Mouse (Mus musculus) liver, embryonic 14.5 days (tissue): Measurements from ENCODE around the gene Usp10. TPM values are rescaled to one million over a fixed set of nuclear protein-coding genes. Genes with fewer than 3 reads are reported as not detected.
A peak's percentile ranks its signal among the peaks of the same experiment; 100 is the strongest.

Experiments
- ATAC-seq: fragments of 200-750 bp; cut with Nextera tagmentation; 2 replicates; pipeline ENCODE4 v1.8.0; 2017; ENCODE audit warnings: moderate number of reproducible peaks, mild to moderate bottlenecking, moderate library complexity; ENCODE audit not compliant: insufficient read depth
- DNase-seq, 3 experiments: peaks; one replicate each; pipeline ENCODE4 v3.0.0-alpha.2; 2012 to 2013; ENCODE audit warnings: low read depth in 3 of 3, low spot score in 3 of 3
- H3K27ac ChIP-seq: fragments of 300-500 bp; sonication (generic); 2 replicates; pipeline ENCODE4 v1.5.1; 2014; ENCODE audit warnings: moderate library complexity, mild to moderate bottlenecking, control low read depth, inconsistent platforms
- H3K27me3 ChIP-seq: fragments of 300-500 bp; sonication (generic); 2 replicates; pipeline ENCODE4 v1.6.1; 2014; ENCODE audit warnings: mild to moderate bottlenecking, low read length, moderate library complexity; ENCODE audit not compliant: control insufficient read depth, insufficient read depth
- H3K36me3 ChIP-seq: fragments of 300-500 bp; sonication (generic); replicated peaks from 2 replicates; pipeline ENCODE4 v1.6.1; 2014; ENCODE audit warnings: low read depth; ENCODE audit not compliant: control insufficient read depth, insufficient read depth
- H3K4me1 ChIP-seq, 2 experiments: fragments of 200-500 bp in 1 of 2; fragments of 300-500 bp in 1 of 2; sonication (generic) in 1 of 2; replicated peaks; 2 replicates each; pipeline ENCODE4 v1.6.1; 2012 to 2014; ENCODE audit warnings: antibody characterized with exemption in 1 of 2, inconsistent platforms in 1 of 2, low read length in 1 of 2; ENCODE audit not compliant: control insufficient read depth in 2 of 2, insufficient read depth in 2 of 2
- H3K4me2 ChIP-seq: fragments of 300-500 bp; sonication (generic); 2 replicates; pipeline ENCODE4 v1.6.1; 2014; ENCODE audit warnings: low read depth, mild to moderate bottlenecking, control low read depth, moderate library complexity
- H3K4me3 ChIP-seq, 2 experiments: fragments of 200-500 bp in 1 of 2; fragments of 300-500 bp in 1 of 2; sonication (generic) in 1 of 2; 2 replicates each; pipeline ENCODE4 v1.5.1; 2012 to 2014; ENCODE audit warnings: low read depth in 2 of 2, low read length in 2 of 2, mild to moderate bottlenecking in 2 of 2, control low read depth in 1 of 2, inconsistent platforms in 1 of 2, moderate library complexity in 1 of 2; ENCODE audit not compliant: insufficient read depth in 1 of 2
- H3K9ac ChIP-seq: fragments of 300-500 bp; sonication (generic); replicated peaks from 2 replicates; pipeline ENCODE4 v1.6.1; 2014; ENCODE audit warnings: mild to moderate bottlenecking, control low read depth, moderate library complexity
- H3K9me3 ChIP-seq: fragments of 300-500 bp; sonication (generic); 2 replicates; pipeline ENCODE4 v1.6.1; 2016; ENCODE audit warnings: low read length, mixed read lengths; ENCODE audit not compliant: control insufficient read depth
- CTCF ChIP-seq: IDR thresholded peaks from 2 replicates; pipeline ENCODE4 v1.5.1; 2016; ENCODE audit warnings: antibody characterized with exemption, low read depth, control low read depth
- EP300 ChIP-seq: IDR thresholded peaks from 2 replicates; pipeline ENCODE4 v1.6.1; 2016; ENCODE audit warnings: antibody characterized with exemption, low read depth
- WGBS: fragments of 180-500 bp; shearing (Covaris S2); extraction: QIAGEN DNeasy Blood & Tissue Kit; methylation state at CpG from one replicate; pipeline ENCODE4 v1.1.7; 2014; ENCODE audit not compliant: insufficient replicate concordance; 5-methylcytosine and 5-hydroxymethylcytosine counted together
- polyA plus RNA-seq, 2 experiments: library from polyadenylated mRNA; depleted of rRNA in 1 of 2; stranded (reverse) in 1 of 2; unstranded in 1 of 2; fragments of >200 nt; fragmentation: Nextera tagmentation in 1 of 2; extraction: Ambion mirVana in 1 of 2; gene quantifications; 2 replicates each; pipeline versions ENCODE4 v1.2.1 to v1.2.3; 2012 to 2014

The Usp10 gene
- polyA plus RNA-seq, 2 experiments, result 47.0 to 59.0 TPM

DNA sequence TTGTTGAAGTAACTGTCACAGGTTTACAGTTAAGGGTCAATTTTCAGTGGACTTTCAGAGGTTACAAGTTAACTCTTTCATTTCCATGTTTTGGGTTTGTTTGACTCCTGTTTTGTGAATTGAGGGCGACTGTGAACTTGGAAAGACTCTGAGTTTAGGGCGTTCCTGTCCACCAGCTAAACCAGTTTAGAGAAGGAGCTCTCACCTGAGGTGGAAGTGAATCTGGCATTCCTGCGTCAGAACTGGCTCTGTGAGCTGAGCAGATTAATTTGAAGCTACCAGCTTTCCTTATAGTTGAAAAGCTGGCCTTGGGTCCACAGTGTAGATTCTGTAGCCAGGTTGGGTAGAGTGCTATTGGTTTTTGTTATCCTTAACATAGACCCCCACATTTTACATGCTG, 3.0 kb downstream of the Usp10 start:
- WGBS, result 55% methylated on average over 3 of the region's 3 CpGs
- H3K27me3 ChIP-seq, result no peaks in the 10 kb centered on the region

DNA sequence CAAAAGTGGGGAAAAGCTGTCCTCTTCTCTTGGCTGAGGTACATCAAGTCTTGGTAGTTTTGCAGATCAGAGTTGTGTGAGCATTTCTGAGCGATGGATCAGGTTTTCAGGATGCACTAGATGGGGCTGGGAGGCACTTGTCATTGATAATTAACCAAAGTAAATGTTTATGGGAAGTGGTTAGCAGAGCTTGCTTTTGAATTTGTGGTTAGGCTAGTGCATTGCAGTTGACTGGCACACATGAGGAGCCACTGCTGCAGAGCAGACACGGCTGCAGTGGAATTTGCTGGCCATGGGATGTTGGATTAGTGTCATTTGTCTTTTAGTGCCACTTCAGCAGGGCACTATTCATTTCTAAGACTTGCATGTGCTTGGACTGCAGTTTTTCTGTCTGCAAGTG, 4.0 kb downstream of the Usp10 start:
- no peak for DNase-seq
- Histone ChIP-seq H3K9ac (peak overlapping the region; percentile 38; the same call in 1 of the 2 replicates), H3K36me3 (no peaks in the 10 kb centered on the region; the same call in 1 of the 2 replicates), H3K9me3 (no peaks in the 10 kb centered on the region), H3K4me1 (peaks cover 60 to 68% of the 10 kb centered on the region in 2 experiments), H3K4me3 (peak overlapping the region in 1 of 2 experiments; percentile 92; a peak in 1 of 4 replicates), H3K27me3 (no peaks in the 10 kb centered on the region), H3K27ac (peak overlapping the region; percentile 47), H3K4me2 (peak overlapping the region; percentile 96)
- ATAC-seq, result no peak
- no peak for TF ChIP-seq CTCF
- 18% methylated on average over 2 of the region's 2 CpGs for WGBS

More for the DNA sequence above, 3.0 kb downstream of the Usp10 start:
- peak overlapping the region in 1 of 2 experiments; percentile 92; a peak in 2 of 4 replicates for H3K4me3 ChIP-seq
- peak overlapping the region; percentile 97 for H3K9ac ChIP-seq
- peak overlapping the region; percentile 40 for H3K27ac ChIP-seq
- no peak for DNase-seq
- peaks cover 53 to 64% of the 10 kb centered on the region in 2 experiments for H3K4me1 ChIP-seq
- no peak for ATAC-seq
- TF ChIP-seq CTCF, result no peak
- TF ChIP-seq EP300, result no peak
- H3K4me2 ChIP-seq, result peak overlapping the region; percentile 96
- no peaks in the 10 kb centered on the region for H3K9me3 ChIP-seq
- no peaks in the 10 kb centered on the region; the same call in 1 of the 2 replicates for H3K36me3 ChIP-seq

DNA sequence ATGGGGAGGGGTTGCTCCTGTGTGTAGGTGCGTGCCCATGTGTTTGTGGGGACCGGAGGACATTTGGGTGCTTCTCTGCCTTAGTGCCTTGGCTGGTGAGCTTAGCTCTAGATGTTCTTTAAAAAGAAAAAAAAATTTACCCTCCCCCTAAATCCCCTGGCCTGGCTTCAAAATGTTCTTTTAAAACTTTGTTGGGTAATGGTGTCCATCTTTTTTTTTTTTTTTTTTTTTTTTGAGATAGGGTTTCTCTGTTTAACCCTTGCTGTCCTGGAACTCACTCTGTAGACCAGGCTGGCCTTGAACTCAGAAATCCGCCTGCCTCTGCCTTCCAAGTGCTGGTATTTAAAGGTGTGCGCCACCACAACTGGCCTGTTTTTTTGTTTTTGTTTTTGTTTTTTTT, 5.1 kb downstream of the Usp10 start:
- ATAC-seq, result no peak
- WGBS, result 82% methylated on average over 4 of the region's 4 CpGs
- peaks cover 63 to 70% of the 10 kb centered on the region in 2 experiments for H3K4me1 ChIP-seq
- peaks cover 2% of the 10 kb centered on the region; the same call in 1 of the 2 replicates for H3K36me3 ChIP-seq
- TF ChIP-seq EP300, result no peak
- TF ChIP-seq CTCF, result no peak
- peak overlapping the region; percentile 37; the same call in 1 of the 2 replicates for H3K9ac ChIP-seq
- DNase-seq, result no peak
- H3K27me3 ChIP-seq, result no peaks in the 10 kb centered on the region
- H3K27ac ChIP-seq, result peak overlapping the region; percentile 93
- no peak overlapping the region for H3K4me3 ChIP-seq
- peak overlapping the region; percentile 96 for H3K4me2 ChIP-seq
- no peaks in the 10 kb centered on the region for H3K9me3 ChIP-seq

DNA sequence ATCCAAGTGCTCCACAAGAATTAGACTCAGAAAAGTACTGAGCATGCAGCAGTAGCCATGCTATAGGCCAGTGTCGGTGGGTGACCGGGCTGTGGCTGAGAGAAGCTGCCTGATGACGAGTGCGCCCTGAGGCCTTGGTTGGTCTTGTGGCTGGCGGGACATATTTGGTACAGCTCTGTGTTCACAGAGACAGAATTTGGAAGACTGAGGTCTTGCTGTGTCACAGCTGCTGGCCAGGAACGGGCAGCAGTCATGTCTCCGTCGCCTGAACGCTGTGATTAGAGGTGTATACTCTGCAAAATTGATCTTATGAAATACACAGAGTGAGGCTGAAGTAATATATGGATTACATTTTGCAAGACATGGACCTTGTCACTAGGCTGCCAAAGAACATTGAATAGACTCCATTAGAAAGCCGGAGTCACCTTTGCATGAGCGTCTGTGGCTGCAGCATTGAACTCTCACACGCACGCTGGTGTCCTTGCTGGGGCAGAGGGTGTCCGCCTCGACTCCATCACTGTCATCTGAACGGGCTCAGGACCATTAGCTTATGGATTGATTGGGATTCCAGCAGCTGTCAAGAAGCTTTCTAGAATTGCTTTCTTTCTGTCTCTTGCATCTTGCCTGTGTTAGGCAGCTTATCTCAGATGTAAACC, 6.2 kb downstream of the Usp10 start:
- Histone ChIP-seq H3K9ac (peak overlapping the region; percentile 66), H3K9me3 (no peaks in the 10 kb centered on the region), H3K36me3 (peaks cover 2% of the 10 kb centered on the region; the same call in 1 of the 2 replicates), H3K4me1 (peaks cover 74 to 80% of the 10 kb centered on the region in 2 experiments), H3K4me3 (peak overlapping the region in 1 of 2 experiments; percentile 62; a peak in 2 of 4 replicates), H3K4me2 (peak overlapping the region; percentile 96), H3K27me3 (no peaks in the 10 kb centered on the region), H3K27ac (peak overlapping the region; percentile 93)
- TF ChIP-seq CTCF (no peak), EP300 (no peak)
- 74% methylated on average over 16 of the region's 16 CpGs for WGBS
- DNase-seq (no peak), ATAC-seq (no peak)

DNA sequence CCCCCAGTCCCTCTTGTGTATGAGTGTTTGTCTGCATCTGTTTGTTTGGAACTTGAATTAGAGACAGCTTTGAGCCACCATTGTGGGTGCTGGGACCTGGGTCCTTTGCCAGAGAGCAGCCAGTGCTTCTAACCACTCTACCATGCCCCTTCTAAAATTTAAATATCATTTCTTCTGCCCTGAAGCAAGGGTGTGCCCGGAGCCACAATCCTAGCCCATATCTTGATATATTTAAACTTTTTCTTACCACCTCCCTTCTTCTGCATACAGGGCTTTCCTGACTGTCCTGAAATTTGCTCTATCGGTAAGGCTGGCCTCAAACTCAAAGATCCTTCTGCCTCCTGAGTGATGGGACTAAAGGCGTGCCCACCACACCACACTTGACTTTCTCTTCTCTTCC, 7.3 kb downstream of the Usp10 start:
- Histone ChIP-seq H3K36me3 (peaks cover 2% of the 10 kb centered on the region; the same call in 1 of the 2 replicates), H3K4me2 (peak overlapping the region; percentile 96), H3K4me3 (peak overlapping the region; percentile 27 to 62), H3K27ac (peak overlapping the region; percentile 93), H3K4me1 (peaks cover 74 to 82% of the 10 kb centered on the region in 2 experiments), H3K27me3 (no peaks in the 10 kb centered on the region), H3K9me3 (no peaks in the 10 kb centered on the region), H3K9ac (peak overlapping the region; percentile 66)
- ATAC-seq, result peak; percentile 38; the same call in 1 of the 2 replicates
- DNase-seq, result no peak
- WGBS, result 30% methylated on average over 3 of the region's 3 CpGs
- TF ChIP-seq EP300 (no peak), CTCF (no peak)
